Mouse (Mus musculus): ENCODE measurements around the gene Pkd2.

The Pkd2 gene

DNA sequence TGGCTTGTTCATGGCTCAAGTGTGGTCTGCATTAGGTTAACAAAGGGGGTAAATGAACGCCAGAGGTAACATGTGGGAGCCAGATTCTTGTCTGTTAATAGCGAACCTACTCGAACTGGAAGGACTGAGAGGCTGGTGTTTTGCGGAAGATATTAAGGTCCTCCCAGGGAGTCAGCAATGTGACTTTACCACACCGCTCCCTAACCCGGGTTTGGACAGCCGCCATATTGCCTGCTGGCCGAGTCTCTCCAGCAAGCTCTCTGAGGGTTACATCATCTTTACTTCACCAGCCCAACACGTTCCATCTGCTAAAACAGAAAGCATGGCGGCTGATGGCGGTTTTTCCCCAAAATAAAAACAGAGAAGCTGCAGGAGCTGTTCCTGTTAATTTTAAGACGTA is 6.5 kb downstream of the Pkd2 start:
- no peak for DNase-seq (ENCODE audit: low spot score)

DNA sequence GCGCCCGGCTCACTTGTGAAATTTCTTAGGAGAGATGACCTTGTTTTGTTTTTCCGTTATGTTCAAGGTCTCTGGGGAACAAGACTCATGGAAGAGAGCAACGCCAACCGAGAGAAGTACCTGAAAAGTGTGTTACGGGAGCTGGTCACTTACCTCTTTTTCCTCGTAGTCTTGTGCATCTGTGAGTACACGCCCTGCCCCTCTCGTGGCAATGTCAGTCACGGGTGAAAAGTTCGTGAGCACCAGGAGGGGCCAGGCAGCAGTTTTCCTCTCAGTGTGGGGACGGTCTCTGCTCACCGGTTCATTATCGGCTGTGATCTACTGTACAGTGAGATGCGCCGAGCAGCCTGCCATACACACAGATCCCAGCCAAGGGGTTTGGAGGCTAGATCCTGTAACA is 7.6 kb downstream of the Pkd2 start:
- no peak for DNase-seq (ENCODE audit: low spot score)

DNA sequence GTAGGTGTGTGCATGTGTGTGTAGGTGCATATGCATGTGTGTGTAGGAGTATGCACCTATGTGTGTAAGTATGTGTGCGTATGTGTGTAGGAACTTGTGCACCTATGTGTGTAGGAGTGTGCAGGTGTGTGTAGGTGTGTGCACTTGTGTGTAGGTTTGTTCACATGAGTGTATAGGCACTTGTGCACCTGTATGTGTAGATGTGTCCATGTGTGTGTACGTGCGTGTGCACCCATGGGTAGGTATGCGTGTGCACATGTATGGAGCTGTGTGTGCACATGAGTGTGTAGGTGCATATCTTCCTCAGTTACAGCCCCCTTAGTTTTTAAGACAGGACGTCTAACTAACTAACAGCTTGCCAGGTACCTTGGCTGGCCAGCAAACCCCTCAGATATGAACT is 9.3 kb downstream of the Pkd2 start:
- no peak for DNase-seq (ENCODE audit: low spot score)

DNA sequence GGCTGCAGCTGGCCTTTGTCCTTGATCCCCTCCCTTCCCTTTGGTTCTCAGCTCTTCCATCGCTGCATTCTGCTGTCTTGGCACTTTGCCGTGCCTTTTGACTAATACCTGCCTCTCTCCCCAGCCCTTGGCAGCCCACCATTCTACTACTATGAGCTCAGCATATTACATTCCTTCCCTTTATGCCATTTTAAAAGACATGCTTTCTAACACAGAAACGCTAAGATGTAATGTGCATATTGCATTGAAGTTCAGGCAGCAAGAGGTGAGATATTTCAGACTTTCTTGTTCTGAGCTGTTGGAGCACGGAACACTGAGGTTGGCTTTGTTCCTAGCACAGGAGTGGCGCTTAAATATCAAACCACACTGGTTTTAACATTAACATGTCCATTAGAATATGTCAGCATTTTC is 11.7 kb downstream of the Pkd2 start:
- DNase-seq (ENCODE audit: low spot score) = no peak

DNA sequence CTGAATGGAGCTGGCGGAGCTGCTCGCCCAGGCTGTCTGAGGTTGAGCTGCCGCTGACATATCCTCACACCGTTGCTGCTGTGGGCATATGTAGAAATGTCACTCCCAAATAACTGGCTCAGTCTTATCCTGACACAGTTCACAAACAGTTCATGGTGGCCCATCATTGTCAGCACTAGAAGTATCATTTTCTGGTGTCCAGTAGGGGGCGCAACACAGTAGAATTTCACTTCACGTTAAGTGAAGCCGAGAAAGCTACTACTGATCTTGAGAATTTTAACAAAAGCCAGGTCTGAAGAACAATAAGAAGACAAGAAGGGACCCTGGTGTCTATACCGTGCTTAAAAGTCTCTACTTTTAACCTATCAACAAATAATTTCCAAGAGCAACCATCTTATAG is 13.1 kb downstream of the Pkd2 start:
- DNase-seq (ENCODE audit: low spot score) = no peak

DNA sequence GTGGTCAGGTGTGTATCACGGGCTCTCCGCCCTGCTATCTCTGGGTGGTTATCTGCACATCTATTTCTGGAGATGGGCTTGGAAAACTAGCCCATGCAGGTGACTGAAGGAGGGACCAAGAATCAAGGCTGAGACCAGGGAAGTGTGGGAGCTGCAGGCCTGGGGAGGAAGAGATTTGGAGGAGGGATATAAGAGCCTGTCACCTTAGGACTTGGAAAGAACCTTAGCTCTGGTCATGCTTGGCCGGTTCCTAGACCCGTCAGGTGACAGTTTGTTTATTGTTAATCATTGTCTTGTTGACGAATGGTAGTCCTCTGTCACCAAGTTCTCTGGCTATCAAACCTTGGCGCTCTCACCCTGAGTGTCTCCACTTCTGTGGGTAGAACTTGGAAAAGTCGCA is 21.1 kb downstream of the Pkd2 start:
- no peak for DNase-seq (ENCODE audit: low spot score)

DNA sequence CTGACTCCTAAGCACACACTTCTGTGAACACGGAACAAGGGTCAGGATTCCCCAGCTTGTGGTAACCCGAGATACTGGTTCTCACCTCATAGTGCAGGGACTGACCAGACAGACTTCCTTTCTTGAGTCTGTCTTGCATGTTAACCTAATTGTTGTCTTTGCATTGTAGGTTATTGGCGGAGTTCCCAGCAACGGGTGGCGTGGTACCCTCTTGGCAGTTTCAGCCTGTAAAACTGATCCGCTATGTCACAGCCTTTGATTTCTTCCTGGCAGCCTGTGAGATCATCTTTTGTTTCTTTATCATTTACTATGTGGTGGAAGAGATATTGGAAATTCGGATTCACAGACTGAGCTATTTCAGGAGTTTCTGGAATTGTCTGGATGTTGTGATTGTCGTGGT is 23.6 kb downstream of the Pkd2 start:
- DNase-seq (ENCODE audit: low spot score) = no peak

DNA sequence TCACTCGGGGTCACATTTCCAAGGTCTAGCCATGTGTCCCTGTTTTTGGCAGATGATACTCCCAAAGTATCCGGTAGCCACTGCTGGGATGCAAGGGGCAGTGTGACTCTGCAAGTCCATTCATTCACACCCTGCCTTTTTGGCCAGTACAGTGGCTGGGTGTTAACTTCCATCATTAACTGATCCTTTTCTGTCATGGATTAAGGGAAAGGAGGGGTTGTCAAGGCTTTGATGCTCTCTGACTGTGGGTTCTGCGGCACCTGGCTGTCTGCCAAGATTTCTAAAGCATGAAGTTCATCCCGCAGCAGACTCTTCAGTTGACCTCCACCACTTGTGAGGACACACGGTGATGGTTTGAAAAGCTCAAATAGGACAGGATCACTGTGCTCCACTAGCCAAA is 32.3 kb downstream of the Pkd2 start:
- no peak for DNase-seq (ENCODE audit: low spot score)

DNA sequence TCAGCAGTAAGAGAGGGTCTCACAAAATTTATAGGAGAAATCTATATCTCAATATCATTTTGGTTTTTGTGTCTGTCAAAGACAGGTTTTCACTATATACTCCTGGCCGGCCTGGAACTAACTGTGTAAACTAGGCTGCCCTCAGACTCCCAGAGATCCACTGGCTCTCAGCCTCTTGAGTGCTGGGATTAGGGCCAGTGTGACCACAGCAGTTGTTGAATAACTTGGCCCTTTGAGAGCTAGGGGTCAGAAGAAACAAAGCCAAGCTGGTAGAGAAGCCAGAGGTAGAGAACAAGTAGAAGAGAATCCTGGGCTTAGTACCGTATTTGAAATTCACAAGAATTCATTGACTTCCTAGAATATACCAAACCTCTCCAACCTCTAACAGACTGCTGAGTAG is 45.6 kb downstream of the Pkd2 start:
- no peak for DNase-seq (ENCODE audit: low spot score)

DNA sequence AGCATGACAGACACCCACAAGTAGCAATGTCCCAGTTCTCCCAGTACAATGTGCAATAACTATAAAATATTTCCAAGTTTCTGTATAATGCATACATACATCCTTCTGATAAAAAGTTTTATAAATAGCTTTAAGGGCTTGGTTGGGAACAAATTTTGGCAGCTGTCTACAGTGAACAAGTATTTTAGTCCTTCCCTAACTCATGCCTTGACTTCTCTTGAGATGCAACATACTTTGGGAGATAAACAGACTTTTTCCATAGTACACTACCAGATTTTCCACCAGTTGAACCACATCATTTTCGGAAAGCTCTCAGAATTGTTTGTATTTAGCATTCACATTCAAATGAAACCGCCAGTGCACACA is 48.6 kb downstream of the Pkd2 start:
- no peak for DNase-seq (ENCODE audit: low spot score)

DNA sequence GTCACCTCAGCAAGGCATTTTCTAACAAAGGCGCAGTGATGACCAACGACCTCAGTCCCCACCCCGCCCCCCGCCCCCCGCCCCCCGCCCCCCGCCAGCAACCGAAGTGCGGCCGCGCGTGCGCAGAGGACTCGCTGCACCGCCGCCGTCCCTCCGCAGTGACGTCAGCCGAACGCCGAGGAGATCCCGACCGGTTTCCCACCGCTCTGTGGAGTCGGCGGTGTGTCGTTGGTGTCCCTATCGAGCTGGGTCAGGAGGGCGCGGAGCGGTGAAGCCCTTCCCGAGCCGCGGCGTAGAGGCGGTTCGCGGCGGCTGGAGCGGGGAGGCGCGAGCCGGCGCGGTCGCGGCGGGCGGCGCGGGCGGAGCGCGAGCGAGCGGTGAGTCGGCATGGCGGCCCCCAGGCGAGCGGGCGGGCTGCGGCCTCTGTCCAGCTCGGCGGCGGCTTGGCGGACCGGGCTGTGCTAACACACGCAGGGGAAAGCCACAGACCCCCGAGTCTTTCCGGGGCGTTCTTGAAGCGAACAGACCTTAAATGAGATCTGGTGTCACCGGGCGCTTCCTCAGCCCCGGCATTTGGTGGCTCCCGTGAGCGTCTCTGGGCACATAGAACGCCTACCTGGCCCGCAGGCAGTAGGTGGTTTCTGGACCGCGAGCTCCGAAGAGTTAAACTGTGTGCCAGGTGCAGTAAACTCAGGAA is 49.1 kb downstream of the Pkd2 start, which contains the start of gene BC005561:
Gene BC005561 (plus strand): TSS at position 158 of the 697 bp plus-strand sequence.
- DNase-seq (ENCODE audit: low spot score) = peak; percentile 50

DNA sequence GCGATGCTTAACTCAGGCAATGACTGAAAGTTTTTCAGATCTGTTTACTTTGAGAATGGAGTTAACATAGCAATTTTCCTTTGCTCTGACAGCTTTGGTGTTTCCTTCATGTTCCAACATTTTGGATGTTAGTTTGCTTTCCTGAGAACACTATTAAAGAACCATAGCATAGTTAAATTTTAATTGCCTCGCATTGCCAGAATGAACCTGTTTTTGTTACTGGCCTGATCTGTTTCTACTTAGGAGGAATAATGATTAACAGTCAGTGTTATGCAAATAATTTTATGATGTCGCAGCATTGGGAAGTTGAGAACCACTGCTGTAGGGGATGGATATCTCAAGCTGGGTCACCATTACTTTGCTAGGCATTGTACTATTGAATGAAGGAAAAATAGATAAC is 52.0 kb downstream of the Pkd2 start:
- DNase-seq (ENCODE audit: low spot score) = no peak

DNA sequence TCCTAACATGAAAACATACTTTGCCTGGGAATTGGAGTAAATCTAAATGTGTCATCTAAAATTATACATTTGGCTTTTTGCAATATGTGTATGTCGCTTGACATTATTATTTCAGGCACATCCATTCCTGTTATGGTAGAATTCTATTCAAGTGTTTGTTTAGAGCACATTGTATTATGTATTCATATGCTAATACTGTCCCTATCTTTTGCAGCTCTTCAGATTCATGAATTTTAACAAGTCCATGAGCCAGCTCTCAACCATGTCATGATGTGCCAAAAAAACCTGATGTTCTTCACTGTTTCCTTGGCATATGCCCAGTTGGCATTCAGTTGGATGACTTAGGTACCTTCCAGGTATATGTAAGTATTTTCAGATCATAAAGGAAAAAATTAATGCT is 79.4 kb downstream of the Pkd2 start:
- DNase-seq (ENCODE audit: low spot score) = no peak

DNA sequence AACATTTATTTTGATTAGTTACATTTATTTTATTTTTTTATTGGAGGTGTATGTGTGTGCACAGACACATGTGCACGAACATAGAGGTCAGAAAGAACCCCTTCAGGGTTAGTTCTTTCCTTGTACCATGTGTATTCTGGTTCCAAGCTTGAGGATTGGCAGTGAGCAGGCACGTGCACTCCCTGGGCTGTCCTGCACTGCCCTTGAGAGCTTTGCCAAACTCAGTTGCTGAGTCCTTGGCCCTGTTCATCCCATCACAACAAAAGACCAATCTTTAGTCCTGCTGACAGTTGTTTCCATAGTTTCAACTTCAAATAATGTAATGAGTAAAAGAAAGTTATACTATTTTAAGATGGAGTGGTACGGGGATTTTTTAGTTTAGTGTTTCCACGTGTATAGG is 80.1 kb downstream of the Pkd2 start:
- no peak for DNase-seq (ENCODE audit: low spot score)
